Mouse (Mus musculus) CH12.LX (cell line): ENCODE results near the gene Ubash3b. TPM values are rescaled to one million over a fixed set of nuclear protein-coding genes. Genes with fewer than 3 reads are reported as not detected.

ENCODE experiments used
- DNase-seq: peaks from one replicate; pipeline ENCODE4 v3.0.0-alpha.2; 2013; ENCODE audit errors: extremely low read depth
- H3K27ac ChIP-seq: 2 replicates; pipeline ENCODE4 v1.5.1; 2012; ENCODE audit warnings: low read depth, mild to moderate bottlenecking, control low read depth, moderate library complexity; ENCODE audit not compliant: insufficient read depth
- H3K27me3 ChIP-seq: replicated peaks from 2 replicates; pipeline ENCODE3; 2012; ENCODE audit warnings: inconsistent platforms
- H3K36me3 ChIP-seq, 2 experiments: replicated peaks in 1 of 2; 2 replicates each; pipeline versions ENCODE3 to v1.6.1; 2012; ENCODE audit warnings: inconsistent platforms in 1 of 2, low read length in 1 of 2, mild to moderate bottlenecking in 1 of 2, mixed read lengths in 1 of 2, moderate library complexity in 1 of 2; ENCODE audit not compliant: control insufficient read depth in 1 of 2, insufficient read depth in 1 of 2
- H3K4me1 ChIP-seq, 2 experiments: 2 replicates each; pipeline ENCODE4 v1.6.1; 2012; ENCODE audit warnings: inconsistent platforms in 1 of 2, moderate library complexity in 1 of 2; ENCODE audit not compliant: insufficient read depth in 2 of 2, control insufficient read depth in 1 of 2
- H3K4me2 ChIP-seq: 2 replicates; pipeline ENCODE4 v1.6.1; 2012; ENCODE audit warnings: low read depth, mild to moderate bottlenecking, control low read depth; ENCODE audit not compliant: poor library complexity, insufficient read depth, severe bottlenecking
- H3K4me3 ChIP-seq, 3 experiments: fragments of 150-350 bp in 1 of 3; sonication (generic) in 1 of 3; replicated peaks in 1 of 3; 2 replicates each; pipeline versions ENCODE3 to v1.5.1; 2011 to 2012; ENCODE audit warnings: low read depth in 2 of 3, low read length in 2 of 3, mild to moderate bottlenecking in 2 of 3, moderate library complexity in 2 of 3, control low read depth in 1 of 3, improper control_type of control experiment in 1 of 3, inconsistent platforms in 1 of 3, mixed read lengths in 1 of 3; ENCODE audit not compliant: poor library complexity in 1 of 3
- H3K79me2 ChIP-seq: replicated peaks from 2 replicates; pipeline ENCODE4 v1.6.1; 2012; ENCODE audit warnings: mild to moderate bottlenecking, moderate library complexity; ENCODE audit not compliant: control insufficient read depth, poor library complexity, insufficient read depth, severe bottlenecking; ENCODE audit errors: extremely low read depth
- H3K9ac ChIP-seq: 2 replicates; pipeline ENCODE4 v1.6.1; 2012; ENCODE audit warnings: low read depth, mild to moderate bottlenecking, control low read depth, moderate library complexity; ENCODE audit not compliant: insufficient read depth
- H3K9me3 ChIP-seq: replicated peaks from 2 replicates; pipeline ENCODE3; 2012; ENCODE audit warnings: low read length, inconsistent platforms, mixed read lengths
- BHLHE40 ChIP-seq: IDR thresholded peaks from 2 replicates; pipeline ENCODE4 v1.6.1; 2011; ENCODE audit warnings: mild to moderate bottlenecking, low read depth, low read length, improper control_type of control experiment
- CHD1 ChIP-seq: IDR thresholded peaks from 2 replicates; pipeline ENCODE4 v1.6.1; 2012; ENCODE audit warnings: low read depth, low read length, improper control_type of control experiment, inconsistent platforms
- CHD2 ChIP-seq: IDR thresholded peaks from 2 replicates; pipeline ENCODE4 v1.6.1; 2011; ENCODE audit warnings: low read length, improper control_type of control experiment
- ETS1 ChIP-seq: conservative IDR thresholded peaks from 2 replicates; pipeline ENCODE4 v1.6.1; 2012; ENCODE audit warnings: low read depth, mild to moderate bottlenecking, inconsistent platforms, low read length, improper control_type of control experiment, moderate library complexity
- IRF4 ChIP-seq: IDR thresholded peaks from 2 replicates; pipeline ENCODE4 v1.6.1; 2014; ENCODE audit warnings: low read depth, mild to moderate bottlenecking, inconsistent platforms, low read length, improper control_type of control experiment
- JUND ChIP-seq: conservative IDR thresholded peaks from 2 replicates; pipeline ENCODE4 v1.6.1; 2011; ENCODE audit warnings: low read depth, low read length, improper control_type of control experiment
- MAZ ChIP-seq: IDR thresholded peaks from 2 replicates; pipeline ENCODE4 v1.6.1; 2012; ENCODE audit warnings: low read depth, mild to moderate bottlenecking, inconsistent platforms, low read length, improper control_type of control experiment, moderate library complexity
- MYC ChIP-seq: IDR thresholded peaks from 2 replicates; pipeline ENCODE4 v1.6.1; 2011; ENCODE audit warnings: low read depth, mild to moderate bottlenecking, improper control_type of control experiment, low read length
- PAX5 ChIP-seq: IDR thresholded peaks from 2 replicates; pipeline ENCODE4 v1.6.1; 2012; ENCODE audit warnings: low read length, inconsistent platforms, mixed read lengths
- RAD21 ChIP-seq: IDR thresholded peaks from 2 replicates; pipeline ENCODE4 v1.6.1; 2011; ENCODE audit warnings: low read depth, mild to moderate bottlenecking, low read length, improper control_type of control experiment, moderate library complexity
- RCOR1 ChIP-seq: conservative IDR thresholded peaks from 2 replicates; pipeline ENCODE4 v1.6.1; 2012; ENCODE audit warnings: low read depth, mild to moderate bottlenecking, inconsistent platforms, low read length, improper control_type of control experiment
- TCF12 ChIP-seq: IDR thresholded peaks from 2 replicates; pipeline ENCODE4 v1.6.1; 2014; ENCODE audit warnings: low read depth, mild to moderate bottlenecking, inconsistent platforms, low read length, improper control_type of control experiment
- USF1 ChIP-seq: IDR thresholded peaks from 2 replicates; pipeline ENCODE4 v1.6.1; 2014; ENCODE audit warnings: low read depth, mild to moderate bottlenecking, inconsistent platforms, low read length, improper control_type of control experiment
- ZNF384 ChIP-seq: IDR thresholded peaks from 2 replicates; pipeline ENCODE4 v1.6.1; 2012; ENCODE audit warnings: low read depth, low read length, improper control_type of control experiment, inconsistent platforms
- dilution Hi-C: fragments of 300-500 bp; cut with MboI; formaldehyde crosslinking; loops from 2 replicates; pipeline ENCODE4 v1.14.3; 2020; ENCODE audit warnings: low sequenced_read_pairs; ENCODE audit not compliant: extremely low pct_unique_long_range_greater_than_20kb, extremely low pct_ligation_motif_present
- in situ Hi-C: fragments of 300-500 bp; cut with MboI; formaldehyde crosslinking; loops from 3 replicates; pipeline ENCODE4 v1.14.3; 2019; ENCODE audit warnings: low sequenced_read_pairs, low pct_ligation_motif_present, low pct_unique_long_range_greater_than_20kb, mixed read lengths
- polyA plus RNA-seq: library from polyadenylated mRNA; unstranded; fragments of >175 nt; gene quantifications from 2 replicates; pipeline ENCODE4 v1.2.1, GENCODE M21; 2012; ENCODE audit warnings: low read depth; ENCODE audit not compliant: insufficient read length
- total RNA-seq, 2 experiments: library from RNA; depleted of rRNA; stranded (reverse); fragments of 300-350 nt in 1 of 2; fragments of >200 nt in 1 of 2; gene quantifications; 2 replicates each; pipeline ENCODE4 v1.2.3; 2012 to 2014

The Ubash3b gene
- total and polyA plus RNA-seq, 3 experiments: 2.8 to 4.6 (median 4.2) TPM

GRCm38 (mm10) chr9:40997116-40997779 is 164.2 kb downstream of the Ubash3b start:
- in situ Hi-C loops (loop anchor here (25.0 kb wide), 3 partner anchors 185 to 940 kb away; partner anchors contain the start of gene Hspa8), dilution Hi-C loops (no loop called here)
- Histone ChIP-seq H3K9ac (no peak overlapping the region), H3K27ac (no peak overlapping the region), H3K36me3 (no peaks in the 10 kb centered on the region), H3K4me1 (0 out of 4 replicates have a peak, but pooled peaks cover 0 to 3% of the 10 kb centered on the region in 2 experiments), H3K79me2 (no peaks in the 10 kb centered on the region), H3K9me3 (no peaks in the 10 kb centered on the region), H3K27me3 (no peaks in the 10 kb centered on the region), H3K4me2 (no peak overlapping the region), H3K4me3 (no peak overlapping the region)
- DNase-seq: no peak
- TF ChIP-seq USF1 (no peak), CHD2 (no peak), ZNF384 (peak; percentile 7; the same call in 1 of the 2 replicates)

- H3K9me3 ChIP-seq: no peaks in the 10 kb centered on the region
- H3K4me2 ChIP-seq: no peak overlapping the region
- H3K36me3 ChIP-seq: no peaks in the 10 kb centered on the region
- in situ Hi-C loops (loop anchor here (5.0 to 25.0 kb wide), 4 partner anchors 182 to 943 kb away; partner anchors contain the start of gene Hspa8), dilution Hi-C loops (no loop called here)
- peaks cover 0 to 9% of the 10 kb centered on the region in 2 experiments; a peak in 1 of 4 replicates for H3K4me1 ChIP-seq
- no peak for DNase-seq
- TF ChIP-seq BHLHE40 (no peak), PAX5 (no peak), MYC (no peak), RAD21 (no peak), IRF4 (no peak), RCOR1 (no peak), JUND (no peak), TCF12 (no peak), MAZ (no peak)
- TF ChIP-seq, all 38 proteins: peak for 0
- H3K27ac ChIP-seq: no peak overlapping the region
- H3K79me2 ChIP-seq: no peaks in the 10 kb centered on the region
- no peak overlapping the region for H3K9ac ChIP-seq
- no peak overlapping the region for H3K4me3 ChIP-seq
- no peaks in the 10 kb centered on the region for H3K27me3 ChIP-seq
These were observed 167.4 kb downstream of the Ubash3b start for GRCm38 (mm10) chr9:40994075-40994474.

- TF ChIP-seq CHD1 (no peak), ETS1 (no peak)
- Histone ChIP-seq H3K27ac (no peak overlapping the region), H3K9ac (no peak overlapping the region), H3K4me2 (no peak overlapping the region), H3K4me3 (no peak overlapping the region), H3K79me2 (no peaks in the 10 kb centered on the region), H3K27me3 (no peaks in the 10 kb centered on the region), H3K9me3 (no peaks in the 10 kb centered on the region), H3K4me1 (peaks cover 0 to 6% of the 10 kb centered on the region in 2 experiments; a peak in 1 of 4 replicates), H3K36me3 (no peaks in the 10 kb centered on the region)
- DNase-seq: no peak
- dilution Hi-C loops: no loop called here
- in situ Hi-C loops: loop anchor here (5.0 to 25.0 kb wide), 4 partner anchors 179 to 946 kb away; partner anchors contain the start of gene Hspa8
These were observed 170.0 kb downstream of the Ubash3b start for GRCm38 (mm10) chr9:40991511-40991910.
